ENCODE assay signal across 23 mouse cellular contexts in genomic region chr10:40962008-40962407, GRCm38 (mm10).
A peak's percentile ranks its signal among the peaks of the same experiment; 100 is the strongest.
DNase-seq lines count a peak whose midpoint lies in the region; ATAC-seq and TF ChIP-seq lines count a peak whose summit lies in the region.
"Had no signal": no experiment of that assay in that cellular context is flagged by ENCODE, and none has a peak within 500 bp of the region (broad histone marks: within the 10 kb centered on the region; RNA-seq: fewer than 3 reads in every experiment).

No protein-coding gene starts in this region.

- no peaks in the 10 kb centered on the region for H3K27me3 ChIP-seq in heart, embryonic 12.5 days (replicated peaks)
- H3K27me3 ChIP-seq in midbrain, embryonic 11.5 days (ENCODE audit: control insufficient read depth, insufficient read depth, low read length), result no peaks in the 10 kb centered on the region
- no peaks in the 10 kb centered on the region for H3K27me3 ChIP-seq in midbrain, embryonic 15.5 days (replicated peaks)
- no peaks in the 10 kb centered on the region for H3K27me3 ChIP-seq in myocyte (ENCODE audit: control insufficient read depth, insufficient read depth, insufficient read length)
- H3K27me3 ChIP-seq: embryonic facial prominence, embryonic 13.5 days; embryonic facial prominence, embryonic 15.5 days; forebrain, embryonic 12.5 days had no signal

- H3K4me3 ChIP-seq in heart, embryonic 12.5 days, result no peak overlapping the region
- H3K4me3 ChIP-seq in midbrain, embryonic 11.5 days (ENCODE audit: low read depth, low read length), result no peak overlapping the region
- no peak overlapping the region for H3K4me3 ChIP-seq in midbrain, embryonic 15.5 days
- no peak overlapping the region for H3K4me3 ChIP-seq in ES-E14 (ENCODE audit: insufficient read depth in 1 of 2, low read depth in 1 of 2, low read length in 2 of 2, poor library complexity in 1 of 2, severe bottlenecking in 1 of 2)
- H3K4me3 ChIP-seq in myocyte, result no peak overlapping the region
- H3K4me3 ChIP-seq: embryonic facial prominence, embryonic 13.5 days; embryonic facial prominence, embryonic 15.5 days; erythroblast, embryonic 14.5 days; forebrain, embryonic 10.5 days; forebrain, embryonic 12.5 days had no signal

- no peak overlapping the region for H3K9ac ChIP-seq in heart, embryonic 12.5 days
- no peak overlapping the region for H3K9ac ChIP-seq in midbrain, embryonic 11.5 days (ENCODE audit: low read length)
- H3K9ac ChIP-seq in midbrain, embryonic 15.5 days, result no peak overlapping the region
- no peak overlapping the region for H3K9ac ChIP-seq in ES-E14 (ENCODE audit: insufficient read depth, low read depth, low read length, poor library complexity, severe bottlenecking)
- H3K9ac ChIP-seq: embryonic facial prominence, embryonic 13.5 days; embryonic facial prominence, embryonic 15.5 days; forebrain, embryonic 12.5 days had no signal

- TF ChIP-seq POLR2A in myocyte (IDR thresholded peaks at IDR 0.05; ENCODE audit: insufficient read length, low read depth), result no peak

- DNase-seq in heart, adult 11 months, result peak; percentile 42
- DNase-seq in midbrain, embryonic 11.5 days (ENCODE audit: low spot score, missing footprints), result no peak
- DNase-seq in ES-E14 (ENCODE audit: low read depth, low spot score), result no peak
- DNase-seq in left cerebral cortex, postnatal 36 days (ENCODE audit: low spot score in 2 of 2), result no peak
- DNase-seq: adrenal gland, adult 8-10 months; cerebellum, adult 11-12 months; cerebellum, adult 2 months; cerebellum, adult 9-10 months; cerebellum, postnatal 14 days; cerebellum, postnatal 36 days had no signal

- no peaks in the 10 kb centered on the region for H3K4me1 ChIP-seq in heart, embryonic 12.5 days (replicated peaks)
- no peaks in the 10 kb centered on the region for H3K4me1 ChIP-seq in midbrain, embryonic 11.5 days (ENCODE audit: control insufficient read depth, insufficient read depth, low read length)
- H3K4me1 ChIP-seq in midbrain, embryonic 15.5 days, result 0 out of 2 replicates have a peak, but pooled peaks cover 3% of the 10 kb centered on the region
- H3K4me1 ChIP-seq in ES-E14 (ENCODE audit: control insufficient read depth in 2 of 2, insufficient read depth in 2 of 2, low read length in 2 of 2, poor library complexity in 1 of 2), result no peaks in the 10 kb centered on the region
- H3K4me1 ChIP-seq: embryonic facial prominence, embryonic 13.5 days; embryonic facial prominence, embryonic 15.5 days had no signal

- H3ac ChIP-seq in myocyte (ENCODE audit: control insufficient read depth, insufficient read length), result no peak overlapping the region

- H3K4me2 ChIP-seq in heart, embryonic 12.5 days, result no peak overlapping the region
- H3K4me2 ChIP-seq in midbrain, embryonic 11.5 days, result no peak overlapping the region
- no peak overlapping the region for H3K4me2 ChIP-seq in midbrain, embryonic 15.5 days
- H3K4me2 ChIP-seq in myocyte (ENCODE audit: low read depth), result no peak overlapping the region
- H3K4me2 ChIP-seq: embryonic facial prominence, embryonic 13.5 days; embryonic facial prominence, embryonic 15.5 days; forebrain, embryonic 12.5 days had no signal

- no peak overlapping the region for H3K27ac ChIP-seq in heart, embryonic 12.5 days (ENCODE audit: poor library complexity, severe bottlenecking)
- H3K27ac ChIP-seq in midbrain, embryonic 11.5 days (ENCODE audit: low read depth, low read length), result no peak overlapping the region
- H3K27ac ChIP-seq in midbrain, embryonic 15.5 days, result no peak overlapping the region
- peak overlapping the region; percentile 8; the same call in 1 of the 2 replicates for H3K27ac ChIP-seq in ES-E14 (ENCODE audit: insufficient read depth, low read depth, low read length, poor library complexity, severe bottlenecking)
- H3K27ac ChIP-seq: embryonic facial prominence, embryonic 13.5 days; embryonic facial prominence, embryonic 15.5 days; forebrain, embryonic 10.5 days; forebrain, embryonic 12.5 days had no signal

- WGBS in heart, embryonic 12.5 days, result 83% methylated on average over 4 of the region's 4 CpGs
- 87% methylated on average over 4 of the region's 4 CpGs for WGBS in midbrain, embryonic 11.5 days
- 94% methylated on average over 4 of the region's 4 CpGs for WGBS in midbrain, embryonic 15.5 days

- no peaks in the 10 kb centered on the region for H3K79me2 ChIP-seq in myocyte (ENCODE audit: control insufficient read depth, insufficient read depth)

- intact Hi-C loops in left cerebral cortex, postnatal 36 days (cut with DNase I), result no loop called here

- no peak for ATAC-seq in heart, embryonic 12.5 days (ENCODE audit: insufficient number of reproducible peaks, low FRiP score)
- 0 out of 2 replicates have a peak, but pooled peaks have one; percentile 24 for ATAC-seq in midbrain, embryonic 11.5 days (ENCODE audit: low FRiP score)
- ATAC-seq in midbrain, embryonic 15.5 days (replicated peaks), result no peak
- ATAC-seq: activated CD4-positive, CD25-positive, alpha-beta regulatory T cell, adult 4 months; forebrain, embryonic 14.5 days; forebrain, embryonic 16.5 days; Patski had no signal

- H3K9me3 ChIP-seq in heart, embryonic 12.5 days (replicated peaks), result peaks cover 4% of the 10 kb centered on the region
- no peaks in the 10 kb centered on the region for H3K9me3 ChIP-seq in midbrain, embryonic 11.5 days (ENCODE audit: control insufficient read depth, low read length)
- no peaks in the 10 kb centered on the region for H3K9me3 ChIP-seq in midbrain, embryonic 15.5 days
- no peaks in the 10 kb centered on the region for H3K9me3 ChIP-seq in ES-E14 (ENCODE audit: control insufficient read depth, insufficient read depth, low read depth, low read length)
- H3K9me3 ChIP-seq: embryonic facial prominence, embryonic 13.5 days; embryonic facial prominence, embryonic 15.5 days; G1E had no signal

- in situ Hi-C loops in ES-E14 (cut with MboI; ENCODE audit: low sequenced_read_pairs in 2 of 2, unreplicated experiment in 2 of 2), result no loop called here

- 0 out of 2 replicates have a peak, but pooled peaks cover 3% of the 10 kb centered on the region for H3K36me3 ChIP-seq in heart, embryonic 12.5 days
- no peaks in the 10 kb centered on the region for H3K36me3 ChIP-seq in midbrain, embryonic 11.5 days (ENCODE audit: control insufficient read depth, insufficient read depth, low read length)
- no peaks in the 10 kb centered on the region for H3K36me3 ChIP-seq in midbrain, embryonic 15.5 days (replicated peaks)
- H3K36me3 ChIP-seq in ES-E14 (ENCODE audit: control insufficient read depth, insufficient read depth, low read length, poor library complexity, severe bottlenecking) (no peaks in the 10 kb centered on the region), myocyte (ENCODE audit: control insufficient read depth, insufficient read depth) (no peaks in the 10 kb centered on the region)
- H3K36me3 ChIP-seq: embryonic facial prominence, embryonic 13.5 days; embryonic facial prominence, embryonic 15.5 days; G1E had no signal

TF ChIP-seq in ES-E14, 5 proteins besides CTCF, POLR2A, EP300 and RAD21:
- no peak for TF ChIP-seq ZC3H11A (IDR thresholded peaks at IDR 0.05; ENCODE audit: borderline replicate concordance, low read depth, low read length)
- TF ChIP-seq ZNF384 (IDR thresholded peaks at IDR 0.05; ENCODE audit: low read depth, low read length), result no peak
- TF ChIP-seq MAFK (IDR thresholded peaks at IDR 0.05; ENCODE audit: insufficient read depth, low read depth, low read length), result no peak
- no peak for TF ChIP-seq CHD2 (IDR thresholded peaks at IDR 0.05; ENCODE audit: low read depth, low read length)
- no peak for TF ChIP-seq HCFC1 (IDR thresholded peaks at IDR 0.05; ENCODE audit: borderline replicate concordance, insufficient read depth, low read length)

TF ChIP-seq in myocyte, 11 proteins besides CTCF, POLR2A, EP300 and RAD21:
- TF ChIP-seq E2F4 (IDR thresholded peaks at IDR 0.05; ENCODE audit: insufficient read depth) (no peak), CEBPB (IDR thresholded peaks at IDR 0.05; ENCODE audit: insufficient read depth, poor library complexity, severe bottlenecking) (no peak), SRF (IDR thresholded peaks at IDR 0.05; ENCODE audit: control insufficient read depth, insufficient read length, low read depth) (no peak), POLR2AphosphoS2 (IDR thresholded peaks at IDR 0.05; ENCODE audit: insufficient read length, low read depth) (no peak), TCF12 (IDR thresholded peaks at IDR 0.05; ENCODE audit: insufficient read depth, poor library complexity, severe bottlenecking) (no peak), MYOD1 (IDR thresholded peaks at IDR 0.05; ENCODE audit: control insufficient read depth in 1 of 3, insufficient read length in 2 of 3, low read depth in 2 of 3) (peak in 2 of 3 experiments; percentile 50 to 74), REST (IDR thresholded peaks at IDR 0.05; ENCODE audit: insufficient read depth, insufficient read length) (no peak), TCF3 (IDR thresholded peaks at IDR 0.05; ENCODE audit: insufficient read length, low read depth) (peak; percentile 57), MYOG (IDR thresholded peaks at IDR 0.05; ENCODE audit: control insufficient read depth in 1 of 3, insufficient read depth in 1 of 3, insufficient read length in 2 of 3, low read depth in 2 of 3) (peak in 2 of 3 experiments; percentile 76 to 81), USF1 (IDR thresholded peaks at IDR 0.05; ENCODE audit: low read depth) (no peak), MAX (IDR thresholded peaks at IDR 0.05; ENCODE audit: low read depth) (no peak)
